Mouse (Mus musculus) CD8-positive naive resting alpha-beta T cell, adult 2 months (primary cell): ENCODE data around the gene Tomm34.

Experiments
- DNase-seq, 2 experiments: peaks; one replicate each; pipeline ENCODE4 v3.0.0; 2022; ENCODE audit warnings: low read depth in 2 of 2, low spot score in 2 of 2

Gene Tomm34

DNA sequence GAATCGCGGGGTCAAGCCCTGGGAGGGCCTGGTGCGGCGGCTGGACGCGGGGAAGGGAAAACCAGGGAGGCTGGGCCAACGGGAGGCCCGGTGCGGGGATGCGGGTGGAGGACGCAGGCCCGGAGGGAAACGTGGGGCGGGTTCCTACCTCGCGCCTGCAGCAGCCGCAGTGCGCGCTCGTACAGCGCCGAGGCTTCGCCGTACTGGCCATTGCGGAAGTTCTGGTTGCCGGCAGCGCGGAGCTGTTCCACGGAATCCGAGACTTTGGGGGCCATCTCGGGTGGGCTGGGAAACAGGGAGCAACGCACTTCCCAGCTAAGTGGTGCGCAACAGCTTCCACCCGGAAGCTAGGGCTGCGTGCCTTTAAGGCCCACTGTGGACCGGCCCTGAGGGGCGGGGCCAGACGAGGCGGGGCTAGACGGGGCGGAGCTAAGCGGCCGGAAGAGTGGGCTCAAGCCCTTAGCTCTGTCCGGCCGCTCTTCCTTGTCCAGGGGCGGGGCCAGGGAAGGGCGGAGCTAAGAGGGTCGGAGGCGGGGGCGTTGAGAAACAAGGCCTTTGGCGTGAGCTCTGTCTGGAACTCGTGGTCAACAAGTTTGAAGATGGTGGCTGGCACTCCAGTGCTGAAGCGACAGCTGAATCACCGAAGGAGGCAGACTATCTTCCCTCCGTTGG is at the start of gene Tomm34:
TSS of gene Tomm34 (minus strand) at position 405 of the 672 bp plus-strand sequence.
- DNase-seq, result peak; percentile 56 to 68

DNA sequence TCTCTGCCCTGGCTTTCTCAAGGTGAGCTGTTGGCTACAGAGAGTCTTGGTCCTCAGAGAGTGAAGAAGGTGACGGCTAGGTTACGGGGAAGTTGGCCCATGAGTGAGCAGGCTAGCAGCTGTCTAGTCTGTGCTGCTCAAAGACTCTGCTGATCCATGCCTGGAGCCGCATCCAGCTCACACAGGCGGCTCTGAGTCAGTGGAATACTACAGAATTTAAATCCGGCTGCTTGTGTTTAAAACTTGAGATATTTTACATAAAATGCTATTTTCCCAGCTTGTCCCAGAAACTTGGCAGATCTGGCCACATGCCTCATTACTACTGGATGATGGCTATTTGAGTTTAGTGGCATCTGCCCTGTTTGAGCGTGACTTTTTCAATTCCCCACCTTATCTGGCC is 48.5 kb upstream of the Tomm34 start:
- no peak for DNase-seq

DNA sequence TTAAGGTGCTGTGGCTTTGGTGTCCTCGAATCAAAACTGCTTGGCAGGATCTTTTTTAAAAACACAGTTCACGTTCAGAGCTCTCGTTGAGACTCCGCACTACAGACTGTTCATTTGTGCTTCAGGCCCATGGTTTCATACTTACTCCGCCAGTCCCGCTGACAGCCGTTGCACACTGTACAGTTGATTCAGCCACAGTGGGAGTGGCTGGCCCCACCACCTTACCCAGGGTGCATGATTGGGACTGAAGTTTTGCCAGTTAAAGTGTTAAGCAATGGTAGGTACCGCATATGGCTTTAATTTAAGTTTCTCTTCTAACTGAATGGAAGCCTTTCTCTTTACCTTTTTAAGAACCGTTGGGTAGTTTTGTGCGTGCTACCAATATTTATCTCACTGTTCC is 44.6 kb upstream of the Tomm34 start:
- no peak for DNase-seq

DNA sequence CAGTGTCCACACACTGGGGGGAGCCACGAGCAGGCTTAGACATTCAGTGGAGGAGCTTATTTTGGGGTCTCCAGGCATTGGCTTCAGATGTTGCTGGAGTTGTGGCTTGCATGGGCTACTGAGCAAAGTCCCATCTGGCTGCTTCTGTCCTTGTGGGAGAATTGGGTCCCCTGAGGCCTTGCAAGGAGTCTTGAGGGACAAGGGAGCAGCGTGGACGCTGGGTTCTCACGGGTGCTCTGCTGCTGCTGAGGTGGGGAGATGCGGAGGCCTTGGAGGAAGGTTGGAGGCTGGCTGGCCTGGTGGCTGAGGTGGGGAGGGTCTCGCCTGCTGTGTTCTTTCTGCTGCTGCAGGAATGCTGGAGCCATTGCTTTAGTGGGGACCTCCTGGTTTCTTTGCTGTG is 43.1 kb upstream of the Tomm34 start:
- no peak for DNase-seq

DNA sequence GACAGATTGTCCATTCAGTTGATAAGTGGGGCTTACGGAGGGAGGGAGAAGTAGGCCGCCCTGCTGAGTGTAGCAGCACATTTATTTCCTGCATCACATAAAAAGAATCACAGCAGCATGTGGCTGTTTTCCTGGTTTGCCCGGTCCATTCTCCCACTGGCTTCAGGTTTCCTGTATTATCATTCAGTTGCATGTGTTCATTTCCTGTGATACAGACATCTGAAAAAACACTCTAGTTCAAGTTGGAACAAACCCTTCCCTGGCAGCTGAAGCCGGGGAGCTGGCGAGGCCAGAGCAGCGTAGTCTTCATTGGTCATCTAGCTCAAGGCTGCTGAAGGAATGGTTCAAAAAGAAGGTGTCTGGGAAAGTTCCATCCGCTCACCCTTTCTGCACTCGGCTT is 40.6 kb upstream of the Tomm34 start:
- no peak for DNase-seq

DNA sequence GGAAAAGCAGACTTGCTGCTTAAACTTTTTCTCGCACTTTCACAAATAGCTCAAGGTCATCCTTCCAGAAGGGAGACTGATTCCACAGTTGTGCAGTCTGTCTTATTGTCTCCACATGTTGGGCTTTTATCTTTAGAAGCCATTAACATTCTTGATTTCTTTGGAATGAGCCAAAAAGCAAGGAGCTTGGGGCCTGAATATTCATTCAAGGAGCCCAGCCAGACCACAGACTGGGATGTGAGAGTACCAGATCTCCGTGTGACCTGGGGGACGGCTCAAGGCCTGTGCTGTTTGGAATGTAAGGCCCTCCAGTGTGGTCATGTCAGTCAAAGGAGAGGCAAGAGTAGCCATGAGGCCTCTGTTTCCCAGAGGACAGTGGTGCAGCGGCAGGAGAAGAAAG is 37.5 kb upstream of the Tomm34 start:
- no peak for DNase-seq

DNA sequence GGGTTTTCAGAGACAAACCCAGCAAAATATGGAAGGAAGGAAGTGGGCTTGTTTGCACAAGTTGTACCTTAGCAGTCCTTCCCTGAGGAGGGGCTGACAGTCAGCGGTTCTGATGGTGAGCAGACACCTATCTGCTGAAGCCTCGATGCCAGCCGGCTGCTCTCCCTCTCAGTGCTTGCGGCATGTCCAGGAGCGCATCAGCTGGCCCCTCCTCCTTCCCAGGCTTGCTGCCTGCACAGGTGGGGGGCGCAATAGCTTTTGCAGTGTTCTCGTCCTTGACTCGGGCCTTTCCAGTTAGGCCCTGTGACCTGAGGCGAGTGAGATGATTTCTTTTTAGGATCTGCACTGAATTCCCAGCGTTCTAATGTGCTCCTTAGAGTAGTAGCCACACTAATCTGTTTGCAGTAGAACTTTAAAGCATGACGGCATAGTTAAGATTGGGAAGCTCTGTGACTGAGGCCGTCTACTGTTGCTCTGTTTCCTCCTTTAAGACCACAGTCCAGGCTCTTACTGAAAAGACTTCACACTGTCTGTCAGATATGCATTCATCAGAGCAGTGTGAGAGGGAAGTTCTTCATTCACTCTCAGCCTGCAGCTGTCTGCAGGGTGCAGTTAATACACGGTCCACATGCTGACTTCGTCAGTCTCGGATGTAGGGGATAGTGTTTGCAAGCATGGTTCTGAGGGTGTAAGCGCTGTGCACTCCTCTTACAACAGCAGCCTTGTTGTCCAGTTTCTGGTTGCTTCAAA is 36.3 kb upstream of the Tomm34 start:
- no peak for DNase-seq

DNA sequence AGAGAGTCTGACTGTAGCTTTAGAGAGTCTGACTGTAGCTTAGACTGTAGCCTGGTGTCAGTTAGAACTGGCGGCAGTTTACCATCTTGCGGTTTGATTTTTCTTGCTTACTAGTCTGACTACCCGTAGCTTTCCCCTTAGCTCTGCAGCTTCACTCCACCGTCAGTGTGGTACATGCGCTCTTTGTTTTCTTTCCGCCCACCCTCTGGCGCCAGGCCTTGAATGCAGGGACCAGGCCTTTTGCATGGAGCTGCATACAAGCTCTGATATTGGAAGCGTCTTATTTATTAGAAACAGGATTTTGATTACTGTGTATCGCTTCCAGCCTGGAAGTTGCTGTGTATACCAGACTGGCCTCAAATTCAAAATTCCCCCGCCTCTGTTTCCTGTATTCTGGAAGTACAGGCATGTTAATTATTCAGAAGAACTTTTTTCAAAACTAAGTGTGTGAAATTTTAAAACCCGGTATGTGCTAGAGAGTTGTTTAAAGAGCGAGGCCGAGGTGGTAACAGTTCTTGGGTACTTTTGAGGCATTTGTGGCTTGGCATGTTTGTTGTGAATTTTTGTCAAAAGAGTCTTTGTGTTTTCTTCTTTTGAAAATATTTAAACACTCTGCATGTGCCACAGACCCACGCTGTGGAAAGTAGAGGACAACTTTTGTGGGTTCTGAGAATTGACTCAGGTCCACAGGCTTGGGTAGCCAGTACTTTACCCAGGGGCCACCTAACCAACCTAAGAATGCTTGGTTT is 35.5 kb upstream of the Tomm34 start:
- no peak for DNase-seq

DNA sequence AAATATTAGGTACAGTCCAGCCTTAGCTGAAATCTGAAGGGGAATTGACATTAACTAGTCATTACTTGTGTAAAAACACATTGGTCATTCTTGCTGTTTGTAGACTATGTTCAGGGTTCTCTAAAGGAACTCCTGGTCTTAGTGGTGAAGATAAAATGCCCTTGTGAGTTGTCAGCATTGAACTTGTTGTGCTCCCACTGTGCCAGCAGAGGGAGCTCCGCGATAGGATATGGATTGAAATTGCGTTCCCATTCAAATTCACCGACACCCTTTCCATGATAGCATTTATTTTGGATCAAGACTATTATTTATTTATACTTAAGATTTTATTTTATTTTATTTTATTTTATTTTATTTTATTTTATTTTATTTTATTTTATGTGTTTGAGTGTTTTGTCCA is 32.5 kb upstream of the Tomm34 start:
- peak; percentile 35 to 47 for DNase-seq

DNA sequence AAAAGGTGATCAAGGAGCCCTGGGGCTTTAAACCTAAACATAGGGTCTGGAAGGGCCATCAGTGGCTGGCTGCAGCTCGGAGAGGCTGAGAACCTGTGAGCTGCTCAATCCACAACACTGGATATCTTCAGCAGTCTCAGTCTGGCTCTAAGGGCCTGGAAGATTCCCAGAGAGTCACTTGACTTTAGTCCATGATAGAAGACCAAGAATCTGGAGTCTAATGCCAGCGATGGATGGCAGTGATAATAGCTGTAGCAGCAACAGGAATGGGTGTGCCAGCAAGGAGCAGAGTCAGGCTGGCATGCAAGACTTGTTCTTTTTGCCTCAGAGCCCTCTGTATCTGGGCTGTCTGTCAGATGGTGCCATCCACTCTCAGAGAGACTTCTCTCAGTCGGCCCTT is 31.4 kb upstream of the Tomm34 start:
- no peak for DNase-seq

DNA sequence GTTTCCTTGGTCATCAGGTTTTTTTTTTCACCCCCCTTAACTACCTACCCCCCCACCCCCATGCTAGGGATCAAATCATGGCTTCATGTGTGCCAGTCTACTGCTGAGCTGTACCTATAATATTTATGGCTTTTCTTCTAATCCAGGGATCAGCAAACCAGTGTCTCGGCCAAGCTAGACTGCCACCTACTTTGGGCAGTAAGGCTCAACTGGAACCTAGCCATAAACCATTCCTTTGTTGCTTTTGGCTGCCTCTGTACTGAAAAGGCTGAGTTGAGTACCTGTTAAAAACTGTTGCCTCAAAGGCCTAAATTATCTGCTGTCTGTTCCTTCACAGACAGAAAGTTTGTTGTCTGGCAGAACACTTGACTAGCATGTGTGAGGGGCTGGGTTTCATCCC is 31.0 kb upstream of the Tomm34 start:
- DNase-seq, result no peak

DNA sequence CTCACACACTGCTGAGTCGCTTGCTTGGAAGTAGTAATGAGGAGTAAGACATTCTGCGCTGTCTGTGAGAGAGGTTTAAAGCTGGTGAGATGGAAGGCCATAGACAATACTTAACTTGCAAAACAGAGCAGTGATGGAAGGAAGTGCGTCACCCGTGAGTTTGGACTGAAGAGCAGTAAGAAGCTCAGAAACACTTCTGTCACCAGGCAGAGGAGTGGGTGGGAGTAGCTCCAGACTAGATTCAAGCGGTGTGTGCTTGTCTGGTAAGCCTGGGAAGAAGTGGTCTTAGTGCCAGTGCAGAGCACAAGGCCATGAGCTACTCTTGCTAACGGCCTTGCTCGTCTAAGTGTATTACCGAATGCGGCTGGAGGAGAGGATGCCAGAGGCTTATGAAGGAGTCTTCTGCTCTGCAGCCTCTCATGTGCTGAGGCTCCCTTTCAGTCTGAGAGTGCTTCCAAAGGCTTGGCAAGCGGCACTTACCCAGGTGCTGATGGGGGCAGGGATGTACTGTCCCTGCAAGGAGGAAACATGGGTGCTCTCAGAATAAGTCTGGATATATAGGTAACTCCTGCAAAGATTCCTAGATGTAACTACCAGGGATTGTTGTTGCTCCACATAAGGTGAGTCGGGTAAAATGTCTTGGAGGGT is 27.8 kb upstream of the Tomm34 start:
- no peak for DNase-seq

DNA sequence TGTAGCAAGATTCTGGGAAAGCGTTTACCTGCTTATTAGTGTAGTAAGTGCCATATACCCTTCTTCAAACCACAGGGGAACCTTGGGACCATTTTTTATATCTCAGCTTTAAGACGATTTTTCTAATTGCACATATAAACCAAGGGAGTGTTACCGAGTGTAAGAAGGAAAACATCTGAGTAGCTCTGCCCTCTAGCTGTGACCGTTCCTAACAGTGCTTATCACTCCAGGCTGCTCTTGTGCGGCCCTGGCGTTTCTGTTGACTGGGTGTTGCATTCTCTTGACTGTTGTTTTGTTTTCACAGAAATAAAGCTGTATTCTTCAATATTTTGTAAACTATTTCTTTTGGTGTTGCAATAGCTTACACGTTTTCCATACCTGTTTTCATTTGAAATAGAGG is 23.2 kb upstream of the Tomm34 start:
- no peak for DNase-seq

DNA sequence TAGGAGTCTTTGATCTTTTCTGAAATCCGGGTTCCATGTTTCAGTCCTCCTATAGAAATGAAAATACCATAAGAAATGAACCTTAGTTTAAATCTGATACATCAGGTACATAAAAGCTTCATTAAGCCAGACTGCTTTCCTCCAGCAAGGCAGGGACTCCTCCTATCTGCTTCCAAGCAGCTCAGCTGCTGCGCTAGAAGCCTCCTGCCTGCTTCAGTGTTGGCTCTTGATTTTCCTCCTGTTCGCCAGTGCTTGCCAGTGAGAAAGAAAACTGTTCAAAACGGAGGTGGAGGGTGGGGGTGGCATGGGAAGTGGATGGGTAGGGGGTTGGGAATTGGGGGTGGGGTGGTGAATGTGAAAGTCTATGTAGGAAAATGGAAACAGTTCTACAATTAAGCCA is 18.5 kb upstream of the Tomm34 start:
- DNase-seq, result no peak

DNA sequence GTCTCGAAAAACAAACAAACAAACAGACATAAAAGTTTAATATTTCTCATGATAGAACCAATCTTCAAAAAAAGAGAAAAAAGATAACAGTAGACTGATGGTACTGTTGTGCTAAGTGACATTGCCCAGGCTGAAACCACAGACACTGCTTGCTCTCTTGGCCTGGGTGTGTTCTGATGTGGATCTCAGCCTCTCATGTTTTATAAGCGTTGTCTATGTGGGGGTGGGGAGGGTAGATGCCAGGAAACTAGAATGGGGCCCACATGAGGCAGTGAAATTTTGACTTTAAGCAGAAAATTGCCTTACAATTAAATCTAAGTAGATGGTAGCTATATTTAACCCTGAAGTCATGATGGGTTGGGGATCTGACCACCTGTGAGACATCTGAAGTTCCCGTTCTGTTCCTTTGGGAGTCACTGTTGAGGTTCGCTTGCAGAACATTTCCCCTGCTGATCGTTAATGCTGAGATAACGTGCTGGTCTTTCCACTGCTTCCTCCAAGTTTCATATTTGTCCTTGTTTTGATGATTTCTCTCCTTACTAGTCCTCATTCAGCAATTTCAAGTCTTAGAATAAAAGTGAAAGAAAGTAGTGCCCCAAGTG is 16.5 kb upstream of the Tomm34 start:
- DNase-seq, result peak in 1 of 2 experiments; percentile 35

DNA sequence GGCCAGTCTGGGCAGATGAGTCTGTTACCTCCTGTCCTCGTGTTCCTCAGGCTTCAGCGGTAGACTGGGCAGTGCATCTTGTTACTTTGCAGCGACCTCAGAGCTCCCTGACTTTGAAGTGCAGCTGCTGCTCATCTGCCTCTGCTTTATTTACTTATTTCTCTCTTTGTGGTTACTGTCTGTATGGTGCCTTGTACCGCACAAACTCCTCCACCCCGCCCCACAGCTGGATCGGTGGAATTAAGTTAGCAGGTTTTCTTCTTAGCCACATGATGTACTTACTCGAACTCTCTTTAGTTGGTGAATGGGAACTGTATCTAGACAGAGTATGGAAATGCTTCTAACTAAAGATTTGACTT is 13.4 kb upstream of the Tomm34 start:
- peak; percentile 70 to 78 for DNase-seq

DNA sequence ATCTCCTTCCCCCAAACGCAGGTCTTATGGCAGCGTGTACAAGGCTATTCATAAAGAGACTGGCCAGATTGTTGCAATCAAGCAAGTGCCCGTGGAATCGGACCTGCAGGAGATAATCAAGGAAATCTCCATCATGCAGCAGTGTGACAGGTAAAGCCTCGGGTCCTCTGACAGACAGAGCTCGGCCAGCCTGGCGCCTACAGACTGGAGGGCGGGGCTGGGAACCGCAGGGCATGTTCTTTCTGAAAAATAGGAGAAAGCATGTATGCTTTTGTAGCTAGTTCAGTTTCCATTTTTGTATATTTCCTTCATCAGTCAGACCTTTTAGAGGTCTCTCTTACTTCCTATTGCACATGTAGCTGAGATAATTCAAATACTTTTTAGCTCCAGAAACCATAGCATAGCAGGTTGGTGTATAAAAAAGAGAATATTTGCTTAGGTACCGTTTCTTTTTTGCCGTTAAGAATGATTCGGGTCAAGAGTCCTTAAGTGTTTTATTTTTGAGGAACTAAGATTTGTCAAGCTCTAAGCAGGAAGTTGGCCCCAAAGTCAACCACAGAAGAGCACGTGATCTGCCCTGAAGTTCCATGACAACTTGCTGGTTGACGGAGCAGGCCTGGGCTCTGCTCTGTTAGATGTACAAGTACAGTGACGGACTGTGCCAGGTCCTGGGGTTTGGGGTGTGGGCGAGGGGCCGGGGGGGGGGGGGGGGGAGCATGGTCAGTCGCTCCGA is 12.8 kb upstream of the Tomm34 start:
- DNase-seq, result peak; percentile 65 to 82

DNA sequence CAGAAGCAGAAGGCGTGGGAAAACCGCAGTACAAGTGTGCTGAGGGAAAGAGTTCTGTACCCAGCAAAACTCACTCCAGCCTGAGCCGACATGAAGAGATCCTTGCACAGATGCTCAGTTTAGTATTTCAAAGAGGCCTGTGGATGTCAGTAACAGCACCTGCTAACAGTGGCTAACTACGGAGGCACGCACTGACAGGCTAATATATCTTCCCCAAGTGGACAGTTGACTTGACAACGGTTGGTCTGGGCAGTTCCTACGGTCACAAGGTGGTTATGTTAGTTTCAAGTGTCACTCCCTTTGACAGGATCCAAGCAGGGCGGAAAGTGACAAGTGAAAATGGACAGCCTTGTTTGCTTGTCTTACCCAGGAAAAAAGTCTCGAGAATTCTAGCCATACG is 11.2 kb upstream of the Tomm34 start:
- DNase-seq, result no peak

DNA sequence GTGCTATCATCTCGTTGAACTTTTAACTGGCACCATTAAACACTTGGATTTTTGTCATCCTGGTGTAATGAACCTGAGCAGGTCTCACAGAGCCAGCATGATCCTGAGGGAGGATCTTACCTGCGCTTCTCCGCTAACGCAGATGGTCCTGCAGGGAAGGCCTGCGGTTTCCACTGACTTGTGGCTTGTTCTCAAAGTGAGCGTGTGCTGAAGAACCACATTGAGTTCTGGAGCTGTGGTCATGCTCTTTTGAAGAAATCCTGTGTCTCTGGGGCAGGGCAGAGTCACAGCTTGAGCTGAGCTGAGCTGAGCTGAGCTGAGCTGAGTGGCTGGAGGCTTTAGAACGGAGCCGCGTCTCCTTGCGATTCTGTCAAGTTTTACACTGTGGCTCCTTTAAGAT is 10.6 kb upstream of the Tomm34 start:
- peak; percentile 55 to 58 for DNase-seq

DNA sequence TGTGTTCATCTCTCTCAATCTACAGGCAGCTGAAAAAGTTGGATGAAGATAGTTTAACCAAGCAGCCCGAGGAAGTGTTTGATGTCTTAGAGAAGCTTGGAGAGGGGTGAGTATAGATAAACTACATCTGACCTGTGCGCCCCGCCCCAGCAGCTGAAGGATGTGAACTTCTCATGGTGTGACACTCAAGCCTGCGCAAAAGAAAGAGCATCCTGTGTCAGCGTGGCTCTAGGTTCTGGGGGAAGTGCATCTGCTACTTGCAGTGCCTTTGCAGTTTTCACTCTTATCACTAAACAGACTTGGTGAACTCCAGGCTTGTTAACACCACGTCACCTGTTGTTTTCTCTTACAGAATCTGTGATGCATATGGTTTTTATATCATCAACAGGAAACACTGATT is 8.5 kb upstream of the Tomm34 start:
- DNase-seq, result peak; percentile 70 to 80

DNA sequence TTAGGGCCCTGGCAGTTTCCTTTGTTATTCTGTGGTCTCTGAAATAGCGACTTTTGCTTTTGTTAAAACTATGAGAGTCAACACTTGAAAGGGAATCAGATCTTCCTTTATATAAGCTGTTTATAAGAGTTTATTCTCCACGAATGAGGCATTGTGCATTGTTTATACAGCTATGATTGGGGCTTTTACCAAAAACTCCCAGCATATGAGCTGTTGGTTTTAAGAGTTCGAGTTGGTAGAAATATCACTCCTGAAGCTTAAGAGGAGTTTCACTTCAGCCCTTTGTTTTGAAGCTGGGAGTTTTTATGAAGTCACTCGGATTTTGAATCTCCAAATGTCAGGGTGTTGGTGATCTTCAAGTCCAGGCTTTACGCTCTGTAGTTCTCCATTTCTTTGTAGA is 6.9 kb upstream of the Tomm34 start:
- DNase-seq, result no peak
